Mouse (Mus musculus): ENCODE results near the gene Spata6. TPM values are rescaled to one million over a fixed set of nuclear protein-coding genes. Genes with fewer than 3 reads are reported as not detected.

Spata6 gene
- total RNA-seq, 2 experiments from 2014 or later = 15.5 to 19.8 TPM

GRCm38 (mm10) chr4:111817478-111817877 is 97.7 kb downstream of the Spata6 start:
- no peak for DNase-seq (ENCODE audit: low spot score in 2 of 2)

- no peak for DNase-seq (ENCODE audit: low spot score in 2 of 2)
Observed at GRCm38 (mm10) chr4:111838882-111839281, 119.1 kb downstream of the Spata6 start.

- no peak for DNase-seq (ENCODE audit: low spot score in 2 of 2)
Observed at GRCm38 (mm10) chr4:111852626-111853025, 132.8 kb downstream of the Spata6 start.

- DNase-seq (ENCODE audit: low spot score in 2 of 2) = no peak
Observed at GRCm38 (mm10) chr4:111866701-111867100, 146.9 kb downstream of the Spata6 start.

DNA sequence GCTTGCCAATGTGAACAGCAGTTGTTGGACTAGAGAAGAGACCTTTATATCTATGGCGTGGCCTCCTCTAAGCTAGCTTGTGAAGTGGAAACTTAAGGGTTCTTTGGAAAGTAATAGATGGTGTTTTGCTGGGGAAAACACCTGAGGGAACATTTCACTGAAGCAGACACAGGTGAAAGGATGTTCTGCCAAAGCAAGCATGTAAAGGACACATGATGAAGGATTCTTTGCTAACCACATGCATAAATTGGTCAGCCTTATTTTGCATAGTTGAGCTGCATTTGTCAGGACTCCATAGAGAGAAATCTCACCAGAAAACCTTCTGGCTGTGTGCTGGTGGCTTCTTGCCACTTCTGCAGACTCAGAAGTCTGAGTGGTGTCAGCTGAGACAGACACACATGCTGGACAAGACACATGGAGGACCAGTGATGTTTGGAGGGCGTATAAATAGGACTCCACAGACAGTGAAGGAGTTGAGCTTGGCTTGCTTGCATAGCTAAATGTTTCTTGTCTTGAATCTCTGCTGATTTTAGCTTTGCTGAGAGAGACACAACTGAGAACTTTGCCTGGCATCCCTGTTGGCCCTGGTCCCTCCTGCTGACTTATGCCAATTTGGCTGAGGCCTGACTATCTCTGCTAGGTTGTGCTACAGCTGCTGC is 148.1 kb downstream of the Spata6 start:
- no peak for DNase-seq (ENCODE audit: low spot score in 2 of 2)

Other genes starting within 250 kb of the Spata6 start
- not detected for gene Slc5a9, start 182.9 kb downstream of the Spata6 start, total RNA-seq (2021)
- gene Skint8, start 199.4 kb downstream of the Spata6 start, total RNA-seq (2021) = not detected